Mouse (Mus musculus) adrenal gland, adult 2 months (tissue): ENCODE results near the gene Efhc1. TPM values are rescaled to one million over a fixed set of nuclear protein-coding genes. Genes with fewer than 3 reads are reported as not detected.
"Not testable (repeated sequence)": the region's sequence is repeated elsewhere in the genome, so short reads cannot be mapped to it uniquely, and the experiment has no call there.

Source experiments
- DNase-seq: peaks from one replicate; pipeline ENCODE4 v3.0.0; 2021
- long read RNA-seq: library from polyadenylated mRNA; stranded (forward); transcript quantifications from one replicate; pipeline ENCODE4 v2.0.0, GENCODE M21; 2021
- polyA plus RNA-seq: library from polyadenylated mRNA; depleted of rRNA; stranded (reverse); fragments of >200 nt; gene quantifications from 2 replicates; pipeline ENCODE4 v1.2.3, GENCODE M21; 2012; rRNA removed
- total RNA-seq, 2 experiments: library from RNA; stranded (reverse); gene quantifications; 2 replicates each; pipeline ENCODE4 v1.2.3; 2021

Efhc1 gene
- total RNA-seq (1 to 10 TPM; 1.7 to 2.1 TPM), polyA plus RNA-seq (0.35 and 0.41 TPM in 2 replicates)
- long read RNA-seq, partial matches to known transcripts: 0 of 1 reads
- long read RNA-seq, other reads (novel, unspliced or antisense): 0 of 1 reads

DNA sequence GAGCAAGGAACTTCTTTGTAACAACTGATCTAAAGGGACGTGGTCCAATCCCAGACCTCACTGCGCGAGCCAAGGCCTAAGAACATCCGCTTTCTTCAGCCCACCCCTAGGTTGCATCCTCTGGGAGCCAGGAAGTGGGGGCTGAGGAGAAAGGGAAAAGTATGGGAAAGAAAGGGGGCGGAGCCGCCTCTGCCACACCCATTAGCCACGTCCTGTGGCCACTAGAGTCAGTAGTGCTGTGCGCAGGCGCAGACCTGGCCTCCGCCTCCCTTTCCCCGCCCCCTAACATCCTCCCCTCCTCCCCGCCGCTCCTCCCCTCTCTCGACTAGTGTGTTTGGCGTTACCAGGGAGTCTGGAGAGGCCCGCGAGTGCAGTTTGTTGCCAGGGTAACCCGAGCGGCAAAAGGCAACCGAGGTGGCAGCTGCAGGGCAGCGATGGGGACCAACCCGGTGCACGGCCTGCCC, at the start of gene Efhc1:
Gene Efhc1, plus strand, starts transcription at position 327 of the 464 bp plus-strand sequence.
- DNase-seq: peak; percentile 95

DNA sequence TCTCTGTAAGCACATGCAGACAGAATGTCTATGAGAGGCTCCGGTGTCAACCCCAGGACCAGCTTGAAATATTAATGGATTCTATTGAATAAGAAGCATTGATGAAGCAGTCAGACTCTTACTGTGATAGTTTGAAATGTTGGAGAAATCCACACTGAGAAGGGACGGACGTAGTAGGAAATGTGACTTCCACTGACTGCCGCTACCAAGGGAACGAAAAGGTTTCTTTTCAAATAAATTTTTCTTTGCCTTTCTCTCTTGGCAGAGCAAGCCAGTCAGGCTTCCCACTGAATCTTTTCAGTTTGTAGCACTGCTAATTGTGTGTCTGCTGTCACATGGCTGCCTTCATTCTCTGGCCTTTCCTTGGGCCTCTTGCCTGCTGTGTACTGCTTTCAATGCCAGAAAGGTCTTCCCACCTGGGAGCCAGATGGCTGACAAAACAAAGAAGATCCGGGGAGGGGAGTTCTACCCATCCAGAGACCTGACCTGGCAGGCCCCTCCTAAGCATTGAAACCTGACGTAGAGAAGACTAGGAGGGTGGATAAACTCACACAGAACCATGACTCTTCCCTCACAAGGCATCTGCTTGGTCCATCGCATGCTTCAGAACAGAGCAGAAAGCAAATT, 45.8 kb upstream of the Efhc1 start:
- DNase-seq: no peak

DNA sequence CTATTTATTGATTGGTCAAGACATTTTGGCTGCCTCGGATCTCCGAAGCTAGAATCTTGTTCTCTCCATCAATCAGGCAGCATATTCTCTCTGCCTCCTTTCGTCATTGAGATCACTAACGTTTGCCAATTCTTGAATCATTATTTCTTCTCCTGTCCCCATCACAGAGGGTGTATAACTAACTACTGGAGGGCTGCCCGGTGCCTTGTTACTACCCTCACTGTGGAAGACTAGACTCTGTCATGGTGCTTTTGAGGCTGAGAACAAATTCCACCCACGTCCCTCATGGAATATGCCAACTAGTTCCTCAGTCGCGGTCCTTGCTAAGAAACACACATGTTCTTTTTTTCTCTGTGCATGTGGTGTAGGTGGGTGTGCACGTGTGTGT, 45.3 kb upstream of the Efhc1 start:
- DNase-seq: no peak

DNA sequence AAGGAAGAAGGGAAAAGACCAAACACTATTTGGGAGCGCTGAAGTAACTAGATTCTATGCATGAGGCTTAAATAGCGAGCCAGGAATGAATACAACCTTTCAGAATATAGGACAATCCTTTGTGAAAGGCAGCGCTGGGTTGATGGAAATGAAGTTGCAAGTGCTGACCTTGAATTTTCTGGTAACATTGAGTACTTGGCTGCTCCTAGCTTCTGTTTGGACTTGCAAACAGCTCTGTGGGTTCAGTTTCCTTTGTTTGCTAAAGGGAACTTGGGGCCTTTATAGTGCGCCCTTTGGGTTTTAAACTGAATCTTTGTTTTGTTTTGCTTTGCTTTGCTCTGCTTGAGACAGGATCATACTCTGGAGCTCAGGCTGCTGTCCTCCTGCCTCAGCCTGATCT, 42.9 kb upstream of the Efhc1 start:
- DNase-seq: no peak

DNA sequence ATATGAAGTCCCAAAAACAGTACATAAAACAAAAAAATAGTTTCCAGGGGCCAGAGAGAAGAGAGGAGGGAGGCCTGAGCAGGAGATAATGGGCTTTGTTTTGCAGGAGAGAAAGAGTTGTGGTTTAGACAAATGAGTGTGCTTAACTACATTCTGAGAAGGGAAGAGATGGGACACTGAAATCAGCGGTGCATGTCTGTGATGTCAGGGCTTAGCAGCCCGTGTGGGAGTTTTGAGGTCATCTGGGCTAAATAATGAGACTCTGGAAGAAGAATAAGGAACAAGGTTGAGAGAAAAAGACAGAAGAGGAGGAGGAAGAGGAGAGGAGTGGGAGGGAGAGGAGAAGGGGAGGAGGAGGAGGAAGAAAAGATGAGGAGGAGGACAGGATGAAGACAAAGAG, 39.3 kb upstream of the Efhc1 start:
- DNase-seq: no peak

DNA sequence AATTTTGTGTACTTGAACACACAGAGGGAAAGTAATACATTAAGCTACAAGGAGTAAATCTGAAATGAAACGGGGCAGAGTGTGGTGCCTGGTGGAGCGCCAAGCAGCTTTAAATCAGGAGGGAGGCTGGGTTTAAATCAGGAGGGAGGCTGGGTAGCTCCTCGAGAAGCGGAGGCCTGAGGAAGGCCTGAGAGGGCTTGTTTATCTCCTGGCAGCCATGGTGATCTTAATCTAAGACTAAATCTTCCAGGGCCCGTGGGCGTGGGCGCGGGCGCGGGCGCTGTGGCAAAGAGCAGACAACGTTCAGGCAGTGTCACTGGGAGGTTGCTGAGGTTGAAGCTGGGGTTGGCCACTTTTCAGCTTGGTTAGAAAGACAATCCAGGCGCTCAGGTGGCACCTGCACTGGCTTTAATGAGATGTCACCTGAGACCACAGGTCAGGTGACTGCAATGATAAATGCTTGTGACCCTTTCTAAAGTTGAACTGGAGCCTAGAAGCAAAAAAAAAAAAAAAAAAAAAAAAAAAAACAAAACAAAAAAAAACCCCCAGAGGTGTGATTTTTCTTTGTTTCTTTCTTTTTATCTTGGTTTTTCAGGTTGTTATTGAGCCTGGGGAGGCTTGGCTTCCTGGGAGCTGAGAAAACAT, 38.8 kb upstream of the Efhc1 start:
- DNase-seq: no peak

DNA sequence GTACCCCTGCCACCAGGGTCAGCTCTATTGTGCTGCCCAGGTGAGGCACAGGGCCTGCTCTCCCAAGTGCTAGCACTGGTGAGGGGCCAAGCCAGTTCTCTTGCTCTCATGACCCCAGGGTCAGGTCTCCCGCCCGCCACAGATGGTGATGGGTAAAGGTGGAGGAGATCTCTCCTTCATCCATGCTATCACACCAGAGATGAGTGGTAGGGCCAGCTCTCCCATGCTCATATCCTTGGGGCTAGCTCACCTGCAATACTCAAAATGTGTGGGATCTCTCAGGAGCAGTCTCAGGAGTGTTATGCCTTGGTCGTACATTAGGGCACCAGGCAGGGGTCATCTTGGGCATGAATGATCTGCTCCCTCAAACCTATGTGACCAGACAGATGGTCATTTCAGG, 36.7 kb upstream of the Efhc1 start:
- no peak for DNase-seq

DNA sequence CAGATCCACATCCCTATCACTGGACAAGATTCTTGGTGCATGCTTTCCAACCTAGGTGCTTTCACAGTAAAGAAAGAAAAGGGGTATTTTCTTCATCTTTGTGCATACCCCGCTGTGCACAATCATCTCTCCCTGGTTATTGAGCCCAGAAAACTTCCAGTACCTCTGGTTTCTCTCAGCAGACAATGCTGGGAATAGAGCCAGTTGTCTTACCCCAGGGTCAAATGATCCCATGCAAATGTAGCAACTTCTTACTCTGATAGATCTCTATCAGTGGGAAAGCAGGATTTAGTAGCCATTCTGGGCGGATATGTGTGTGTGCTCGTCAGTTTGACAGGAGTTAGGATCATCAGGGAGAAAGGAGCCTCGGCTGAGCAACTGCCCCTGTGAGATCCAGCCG, 35.8 kb upstream of the Efhc1 start:
- DNase-seq: peak; percentile 41

DNA sequence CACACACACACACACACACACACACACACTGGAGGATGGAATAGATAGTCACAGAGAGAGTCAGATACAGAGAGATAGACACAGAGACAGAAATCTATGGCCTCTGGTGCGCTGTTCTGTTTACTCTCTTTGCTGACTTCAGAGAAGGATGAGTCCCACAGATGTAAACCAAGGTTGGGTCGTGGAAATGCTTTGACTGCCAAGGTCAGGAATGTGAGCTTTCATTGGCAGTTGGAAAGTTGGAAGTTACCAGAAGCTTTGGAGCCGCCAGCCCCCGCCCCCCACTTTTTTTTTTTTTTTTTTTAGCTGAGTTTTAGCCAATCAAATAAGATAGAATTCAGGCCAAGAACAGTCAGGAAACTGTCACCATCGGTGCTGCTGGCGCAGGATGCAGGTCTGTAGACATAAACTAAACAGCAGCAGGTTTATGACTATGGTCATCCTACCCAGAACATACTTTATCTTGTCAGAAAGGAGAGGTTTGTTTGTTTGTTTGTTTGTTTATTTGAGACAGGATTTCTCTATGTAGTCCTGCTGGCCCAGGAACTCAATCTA, 33.9 kb upstream of the Efhc1 start:
- peak; percentile 58 for DNase-seq

DNA sequence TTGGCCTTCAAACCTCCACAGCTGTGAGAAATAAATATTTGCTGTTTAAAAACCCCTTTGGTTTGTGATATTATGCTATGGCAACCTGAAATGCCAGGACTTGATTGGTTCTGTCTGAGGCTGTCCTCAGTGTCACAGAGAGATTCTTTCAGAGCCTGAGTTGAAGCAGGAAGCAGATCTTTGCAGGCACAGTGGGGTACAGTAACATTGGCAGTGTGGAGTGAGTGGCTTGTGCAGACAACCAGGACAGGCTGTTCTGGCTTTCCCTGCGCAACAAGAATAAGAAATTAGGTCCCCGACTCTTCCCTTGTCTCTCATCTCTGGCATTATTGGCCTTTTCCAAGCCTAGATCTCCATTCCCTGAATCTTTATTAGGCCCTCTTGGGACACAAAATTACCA, 31.7 kb upstream of the Efhc1 start:
- DNase-seq: no peak

DNA sequence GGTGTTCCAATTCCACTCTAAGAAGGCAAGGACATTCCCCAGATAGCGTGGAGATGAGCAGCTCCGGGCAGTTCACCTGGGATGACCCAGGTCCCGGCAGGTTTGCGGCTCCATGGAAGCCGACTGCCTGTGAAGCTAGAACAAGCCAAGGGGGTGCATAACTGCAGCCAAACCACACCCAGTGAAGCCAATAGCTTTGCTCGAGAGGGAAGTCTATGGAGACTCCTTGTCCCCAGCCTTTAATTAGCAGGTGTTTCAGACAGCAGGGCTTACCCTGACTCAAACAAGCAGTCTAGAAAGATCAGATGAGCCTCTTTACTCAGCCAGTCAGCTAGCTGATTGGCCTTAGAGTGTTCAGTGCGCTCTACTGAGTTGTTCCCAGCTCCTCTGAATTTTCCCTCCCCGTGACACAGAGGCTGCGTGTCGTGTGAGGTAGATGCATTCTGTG, 30.3 kb upstream of the Efhc1 start:
- no peak for DNase-seq

DNA sequence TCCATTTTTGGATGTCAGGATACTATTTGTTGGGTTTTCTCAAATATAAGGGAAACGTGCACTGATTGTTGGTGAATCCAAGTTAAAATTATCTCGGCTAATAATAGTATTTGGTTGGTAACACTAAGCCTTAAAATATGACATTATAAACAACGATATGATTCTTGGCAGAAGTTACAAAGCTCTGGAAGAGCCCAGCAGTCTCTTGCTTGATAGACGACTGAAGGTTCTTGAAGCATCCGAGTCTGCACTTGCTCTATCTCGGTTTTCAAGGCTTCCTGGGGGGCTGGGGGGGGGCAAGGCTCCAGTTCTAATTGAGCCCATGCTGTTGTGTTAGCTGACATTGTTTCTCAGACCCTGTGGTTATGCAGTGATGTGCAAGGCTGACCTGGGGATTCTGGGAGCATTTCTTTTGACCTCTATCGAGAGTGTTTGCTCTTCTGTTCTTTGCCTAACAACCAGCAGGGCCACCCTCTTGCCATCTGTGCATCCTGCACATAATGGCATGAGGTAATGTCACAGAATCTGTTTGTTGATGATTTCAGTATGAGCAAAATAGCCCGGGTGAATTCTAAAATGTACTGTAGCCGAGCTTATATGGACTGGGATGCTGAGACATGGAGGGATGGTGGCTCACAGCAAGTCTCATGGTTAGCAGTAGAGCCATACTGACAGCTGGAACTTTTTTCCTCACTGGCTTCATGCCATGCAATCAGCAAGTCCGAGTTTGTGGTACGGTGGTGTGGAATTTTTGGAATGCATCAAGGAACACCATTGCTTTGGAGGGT, 28.6 kb upstream of the Efhc1 start:
- no peak for DNase-seq

DNA sequence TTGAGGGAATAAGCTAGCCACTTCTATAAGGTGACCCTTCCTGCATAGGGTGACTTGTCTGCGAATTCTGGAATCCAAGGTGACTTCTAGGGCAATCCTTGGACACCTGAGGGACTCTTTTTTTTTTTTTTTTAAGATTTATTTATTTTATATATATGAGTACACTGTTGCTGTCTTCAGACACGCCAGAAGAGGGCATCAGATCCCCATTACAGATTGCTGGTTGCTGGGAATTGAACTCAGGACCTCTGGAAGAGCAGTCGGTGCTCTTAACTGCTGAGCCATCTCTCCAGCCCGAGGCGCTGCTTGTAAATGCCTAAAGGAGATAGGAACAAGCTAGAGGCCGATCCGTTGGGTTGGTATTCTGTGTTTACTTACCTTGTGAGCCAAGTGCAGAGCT, 26.1 kb upstream of the Efhc1 start:
- DNase-seq: not testable (repeated sequence)

DNA sequence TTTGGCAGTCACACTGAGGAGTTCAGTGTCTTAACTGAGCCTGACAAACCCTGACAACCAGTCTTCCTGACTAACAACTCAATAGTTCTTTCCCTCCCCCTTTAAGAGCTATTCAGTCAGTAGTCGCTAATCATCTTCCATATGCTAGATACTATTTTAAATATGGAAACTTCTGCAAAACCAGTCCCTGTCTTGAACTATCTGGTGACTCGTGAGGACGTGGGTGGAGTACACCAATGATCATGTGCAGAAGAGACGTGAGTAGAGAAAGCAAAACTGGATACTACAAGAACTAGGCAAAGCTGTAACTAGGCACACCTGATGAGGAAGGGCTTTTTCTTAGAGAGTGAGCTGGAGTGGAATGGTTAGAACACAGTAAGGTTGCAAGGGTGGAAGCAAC, 25.5 kb upstream of the Efhc1 start:
- DNase-seq: no peak

DNA sequence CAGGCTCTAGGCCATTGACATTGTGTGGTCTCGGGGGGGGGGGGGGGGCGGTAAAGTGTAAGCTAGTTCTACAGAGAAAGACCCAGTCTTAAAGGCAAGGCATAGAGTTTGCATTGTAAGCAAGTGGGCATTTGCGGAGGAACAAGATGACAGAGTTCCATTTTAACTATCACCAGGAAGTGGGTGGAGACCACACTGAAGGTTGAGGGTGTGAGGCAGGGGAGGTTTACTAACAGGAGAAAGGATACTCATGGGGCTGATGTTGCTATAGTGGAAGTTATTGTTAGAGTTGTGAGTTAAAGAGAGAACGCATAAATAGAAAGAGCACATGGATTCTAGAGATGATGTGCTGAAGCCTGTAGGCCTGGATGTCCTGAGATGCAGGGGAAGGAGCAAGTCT, 25.1 kb upstream of the Efhc1 start:
- no peak for DNase-seq

DNA sequence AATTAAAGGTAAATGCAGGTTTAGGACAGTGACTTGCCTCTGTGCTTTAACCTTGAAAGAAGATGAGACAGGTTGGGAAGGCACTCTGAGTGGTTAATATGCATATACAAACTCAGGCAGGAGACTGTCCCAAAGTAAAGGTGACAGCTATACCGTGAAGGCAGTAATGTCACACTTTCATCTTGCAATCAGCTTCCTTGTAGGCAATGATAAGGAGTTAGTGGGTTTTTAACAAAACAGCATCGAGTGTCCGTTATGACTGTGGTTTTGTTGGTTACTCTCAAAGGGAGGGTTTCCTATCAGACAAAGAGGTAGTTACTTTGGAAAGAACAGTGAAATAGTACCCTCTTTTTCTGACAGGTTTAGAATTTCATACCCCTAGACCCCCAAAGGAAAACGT, 22.9 kb upstream of the Efhc1 start:
- no peak for DNase-seq

DNA sequence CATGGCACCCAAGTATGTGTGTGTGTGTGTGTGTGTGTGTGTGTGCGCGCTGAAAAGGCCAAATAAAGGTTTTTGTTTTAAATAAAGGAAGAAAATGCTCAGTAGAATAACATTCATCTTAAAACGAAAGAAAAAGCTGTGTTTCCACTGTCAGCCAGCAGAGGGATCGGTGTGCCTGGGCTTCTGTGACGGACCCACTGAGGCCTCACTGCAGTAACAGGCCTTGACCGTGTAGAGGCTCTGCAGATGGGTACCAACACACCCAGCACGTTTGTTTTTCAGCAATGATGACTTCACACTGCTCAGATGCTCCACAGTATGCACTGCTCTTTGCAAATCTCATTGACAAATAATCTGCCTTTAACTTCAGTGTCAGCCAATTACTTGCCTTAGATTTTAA, 18.0 kb upstream of the Efhc1 start:
- DNase-seq: peak; percentile 56

DNA sequence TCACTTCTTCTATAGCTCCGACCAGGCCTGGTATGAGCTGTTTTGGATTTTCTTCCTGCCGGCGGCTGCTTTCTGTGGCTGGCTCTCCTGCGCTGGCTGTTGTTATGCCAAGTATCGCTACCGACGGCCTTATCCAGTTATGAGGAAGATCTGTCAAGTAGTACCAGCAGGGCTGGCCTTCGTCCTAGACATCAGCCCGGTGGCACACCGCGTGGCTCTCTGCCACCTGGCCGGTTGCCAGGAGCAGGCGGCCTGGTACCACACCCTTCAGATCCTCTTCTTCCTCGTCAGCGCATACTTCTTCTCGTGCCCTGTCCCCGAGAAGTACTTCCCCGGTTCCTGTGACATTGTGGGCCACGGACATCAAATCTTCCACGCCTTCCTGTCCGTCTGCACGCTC, 16.3 kb upstream of the Efhc1 start:
- peak; percentile 78 for DNase-seq

DNA sequence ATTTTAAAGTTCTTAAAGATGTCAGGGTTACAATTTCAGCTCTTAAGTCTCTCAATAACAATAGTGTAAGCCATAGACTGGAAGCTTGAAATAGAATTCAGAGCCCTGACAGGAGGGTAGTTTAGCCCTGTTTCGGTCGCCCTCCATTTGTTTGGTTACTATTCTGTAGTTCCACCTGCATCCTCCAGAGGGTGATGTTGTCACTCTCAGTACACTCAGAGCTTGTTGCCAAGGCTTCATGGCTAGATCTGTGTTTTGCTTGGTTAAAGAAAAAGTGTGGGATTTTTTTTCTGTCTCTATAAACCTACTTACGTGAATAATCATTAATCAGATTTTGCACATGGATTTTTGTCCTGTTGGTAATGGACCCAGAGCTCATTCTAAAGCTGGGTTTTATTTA, 12.4 kb upstream of the Efhc1 start:
- peak; percentile 50 for DNase-seq

DNA sequence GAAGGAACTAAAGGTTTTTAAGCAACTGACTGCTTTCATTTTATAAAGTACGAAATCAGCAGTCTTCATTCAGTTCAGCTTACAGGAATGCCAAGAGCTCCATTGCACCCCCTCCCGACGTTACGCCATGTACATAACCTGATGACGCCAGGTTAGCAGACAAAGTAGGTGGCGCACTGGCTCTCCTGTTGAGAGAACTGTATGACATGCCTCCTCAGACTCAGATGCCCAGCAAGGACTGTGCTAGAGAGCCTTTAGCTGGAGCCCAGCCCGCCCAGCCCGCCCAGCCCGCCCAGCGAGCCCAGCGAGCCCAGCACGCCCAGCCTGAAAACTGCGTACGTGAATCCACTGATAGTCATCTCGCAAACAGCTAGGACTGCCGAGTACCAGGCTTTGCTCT, 11.3 kb upstream of the Efhc1 start:
- DNase-seq: peak; percentile 57

DNA sequence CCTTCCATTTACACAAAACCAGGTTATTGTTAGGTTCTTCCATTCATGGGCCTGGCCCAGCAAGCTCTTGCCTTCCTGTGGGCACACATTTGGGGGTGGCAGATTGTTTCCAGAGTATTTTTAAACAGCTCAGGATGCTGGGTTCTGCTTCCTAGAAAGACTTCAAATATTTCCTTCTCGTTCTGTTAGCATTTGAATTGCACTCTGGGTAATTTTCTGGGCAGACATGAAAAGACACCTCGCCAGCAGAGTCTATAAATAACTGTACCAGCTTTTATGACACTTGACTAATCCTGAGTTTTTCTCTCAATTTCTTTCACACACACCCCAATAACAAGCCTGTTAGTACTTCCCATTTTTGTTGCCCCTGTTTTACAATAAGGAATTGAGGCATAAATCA, 10.1 kb upstream of the Efhc1 start:
- no peak for DNase-seq

DNA sequence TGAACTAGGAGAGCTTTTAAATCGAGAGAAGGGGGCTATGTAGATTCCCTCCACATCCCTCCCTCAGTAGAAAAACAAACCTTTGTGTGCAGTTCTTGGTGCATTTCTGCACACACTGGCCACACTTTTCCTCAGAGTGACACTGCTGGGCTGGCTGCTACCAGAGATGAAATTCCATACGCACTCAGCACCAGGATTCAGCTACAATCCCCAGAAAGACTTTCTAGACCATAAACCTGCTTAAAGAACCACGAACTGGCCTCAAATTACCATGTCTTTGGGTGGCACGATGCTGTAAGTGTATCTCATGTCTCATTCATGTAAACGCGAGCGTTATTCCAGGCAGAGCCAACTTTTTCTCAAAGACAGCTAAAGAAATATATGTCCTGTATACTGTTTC, 9.6 kb upstream of the Efhc1 start:
- DNase-seq: no peak

DNA sequence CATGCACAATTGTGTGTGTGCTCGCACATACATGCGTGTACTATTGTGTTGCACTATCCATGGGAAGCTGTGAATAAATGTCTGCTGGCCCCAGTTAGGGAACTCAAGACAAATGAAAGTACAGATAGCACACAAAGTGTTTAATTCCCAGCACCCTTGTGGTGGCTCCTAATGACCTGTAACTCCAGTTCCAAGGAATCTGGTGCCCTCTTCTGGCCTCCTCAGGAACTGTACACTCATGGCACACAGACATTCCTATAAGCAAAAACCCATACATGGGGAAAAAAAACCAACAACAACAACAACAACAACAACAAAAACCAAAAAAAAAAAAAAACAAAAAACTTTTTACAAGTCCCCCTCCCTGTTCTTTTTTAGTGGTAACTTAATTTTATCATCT, 8.4 kb upstream of the Efhc1 start:
- DNase-seq: no peak
